Mouse (Mus musculus): ENCODE results near the gene Chmp4b. TPM values are rescaled to one million over a fixed set of nuclear protein-coding genes. Genes with fewer than 3 reads are reported as not detected.

Gene Chmp4b
- polyA plus RNA-seq (2014; fragmentation: Nextera tagmentation; extraction: Ambion mirVana): 21.6 and 22.4 TPM in 2 replicates

DNA sequence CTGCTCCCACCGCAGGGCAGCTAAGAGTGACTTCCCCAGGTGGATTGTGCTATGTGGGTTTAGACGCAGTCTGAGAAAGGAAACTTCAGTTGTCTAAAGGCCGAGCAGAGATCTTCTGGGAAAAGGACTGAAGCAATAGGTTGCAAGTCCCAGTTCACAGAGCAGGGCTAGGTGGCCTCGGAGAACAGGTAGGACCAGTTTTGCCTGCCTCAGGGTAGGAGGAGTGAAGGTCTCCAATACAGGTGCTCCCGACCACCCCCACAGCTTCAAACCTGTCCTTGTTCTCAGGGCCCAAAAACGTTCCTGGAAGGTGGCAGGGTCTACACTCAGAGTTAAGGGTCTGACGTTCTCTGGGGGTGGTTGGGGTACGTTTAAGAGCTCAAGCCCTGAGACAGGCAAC lies at the start of gene Chmp4b:
Chmp4b (plus strand) TSS at position 343 of the 400 bp plus-strand sequence.
- Histone ChIP-seq H3K36me3 (ENCODE audit: control insufficient read depth, insufficient read depth, low read length) (0 out of 2 replicates have a peak, but pooled peaks cover 4% of the 10 kb centered on the region), H3K9ac (ENCODE audit: low read length) (no peak within 1 kb of the TSS), H3K4me1 (ENCODE audit: control insufficient read depth, insufficient read depth, low read length) (0 out of 2 replicates have a peak, but pooled peaks cover 3% of the 10 kb centered on the region), H3K9me3 (replicated peaks; ENCODE audit: control insufficient read depth, low read length) (no peaks in the 10 kb centered on the region), H3K27ac (ENCODE audit: low read depth, low read length) (no peak within 1 kb of the TSS), H3K27me3 (replicated peaks; ENCODE audit: control insufficient read depth, insufficient read depth, low read length) (no peaks in the 10 kb centered on the region), H3K4me3 (ENCODE audit: low read depth, low read length) (no peak within 1 kb of the TSS), H3K4me2 (ENCODE audit: low read length) (no peak within 1 kb of the TSS)
- WGBS: 64% methylated on average over 8 of the region's 8 CpGs
- no peak for ATAC-seq
- no peak for DNase-seq (ENCODE audit: low spot score)

DNA sequence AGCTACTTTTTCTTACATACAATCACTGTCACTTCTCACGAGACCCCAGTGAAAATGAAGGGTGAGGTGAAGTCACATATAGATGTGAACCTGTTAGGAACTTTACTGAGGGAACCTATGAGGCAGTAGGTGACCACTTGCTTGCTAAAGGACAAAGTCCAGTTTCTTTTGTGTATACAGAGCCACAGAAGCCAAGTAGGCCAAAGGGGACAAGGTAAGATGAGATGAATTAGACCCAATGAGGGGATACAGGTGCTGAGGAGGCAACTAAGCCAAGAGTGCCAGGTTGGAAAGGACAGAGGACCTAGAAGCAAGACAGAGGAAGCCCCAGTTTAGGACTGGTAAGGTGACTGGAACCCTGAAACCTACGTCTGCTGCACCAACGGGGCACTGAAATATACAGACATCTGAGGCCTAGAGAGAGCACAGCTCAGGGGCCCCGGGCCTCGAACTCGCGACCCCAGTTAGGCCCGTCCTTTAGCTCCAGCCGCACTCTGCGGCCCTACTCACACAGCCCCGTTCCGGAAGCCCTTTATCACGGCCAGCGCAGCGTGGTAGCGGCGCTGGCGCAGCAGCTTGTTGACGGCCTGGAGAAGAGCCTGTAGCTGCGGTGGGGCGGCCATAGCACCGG lies 48.4 kb upstream of the Chmp4b start:
- no peak for ATAC-seq
- H3K9ac ChIP-seq (ENCODE audit: low read length): peak overlapping the region; percentile 60
- H3K36me3 ChIP-seq (ENCODE audit: control insufficient read depth, insufficient read depth, low read length): no peaks in the 10 kb centered on the region
- DNase-seq (ENCODE audit: low spot score): no peak
- H3K27ac ChIP-seq (ENCODE audit: low read depth, low read length): no peak overlapping the region
- WGBS: 21% methylated on average over 22 of the region's 22 CpGs
- H3K27me3 ChIP-seq (replicated peaks; ENCODE audit: control insufficient read depth, insufficient read depth, low read length): no peaks in the 10 kb centered on the region
- H3K9me3 ChIP-seq (replicated peaks; ENCODE audit: control insufficient read depth, low read length): no peaks in the 10 kb centered on the region
- peak overlapping the region; percentile 53 for H3K4me2 ChIP-seq (ENCODE audit: low read length)
- H3K4me3 ChIP-seq (ENCODE audit: low read depth, low read length): peak overlapping the region; percentile 50
- peaks cover 5% of the 10 kb centered on the region for H3K4me1 ChIP-seq (ENCODE audit: control insufficient read depth, insufficient read depth, low read length)

DNA sequence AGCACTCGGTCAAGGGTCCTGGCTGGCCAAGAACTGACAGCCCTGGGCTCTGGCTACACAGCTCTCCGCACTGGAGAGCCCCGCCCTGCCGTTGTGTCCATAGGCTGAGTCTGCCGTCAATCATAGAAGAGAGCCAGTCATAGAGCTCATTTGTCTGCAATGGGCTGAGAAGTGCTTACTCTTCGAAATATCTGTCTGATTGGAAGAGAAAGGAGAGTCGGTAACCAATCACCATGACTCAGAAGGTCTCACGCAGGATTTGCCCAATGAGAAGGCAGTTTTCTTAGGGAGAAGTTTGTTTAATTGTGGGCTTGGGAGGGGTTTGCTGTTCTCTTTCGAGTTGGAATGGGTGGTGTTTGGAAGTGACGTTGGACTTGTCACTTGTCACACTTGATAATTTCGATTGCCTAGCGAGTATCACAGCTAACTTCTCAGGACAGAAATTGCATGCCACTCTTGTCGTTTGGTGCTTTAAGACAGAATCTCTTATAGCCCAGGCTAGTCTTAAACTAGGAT lies 47.8 kb upstream of the Chmp4b start, which contains the start of gene Pxmp4:
Pxmp4 (minus strand) TSS at position 71 of the 516 bp plus-strand sequence.
- H3K9ac ChIP-seq (ENCODE audit: low read length): peak within 1 kb of the TSS; percentile 60
- no peaks in the 10 kb centered on the region for H3K27me3 ChIP-seq (replicated peaks; ENCODE audit: control insufficient read depth, insufficient read depth, low read length)
- no peaks in the 10 kb centered on the region for H3K9me3 ChIP-seq (replicated peaks; ENCODE audit: control insufficient read depth, low read length)
- peaks cover 5% of the 10 kb centered on the region for H3K4me1 ChIP-seq (ENCODE audit: control insufficient read depth, insufficient read depth, low read length)
- DNase-seq (ENCODE audit: low spot score) (peak; percentile 98), ATAC-seq (peak; percentile 100)
- H3K4me2 ChIP-seq (ENCODE audit: low read length): peak within 1 kb of the TSS; percentile 53
- H3K4me3 ChIP-seq (ENCODE audit: low read depth, low read length): peak within 1 kb of the TSS; percentile 50
- under 1% methylated on average over 13 of the region's 13 CpGs for WGBS
- no peaks in the 10 kb centered on the region for H3K36me3 ChIP-seq (ENCODE audit: control insufficient read depth, insufficient read depth, low read length)
- H3K27ac ChIP-seq (ENCODE audit: low read depth, low read length): no peak within 1 kb of the TSS

DNA sequence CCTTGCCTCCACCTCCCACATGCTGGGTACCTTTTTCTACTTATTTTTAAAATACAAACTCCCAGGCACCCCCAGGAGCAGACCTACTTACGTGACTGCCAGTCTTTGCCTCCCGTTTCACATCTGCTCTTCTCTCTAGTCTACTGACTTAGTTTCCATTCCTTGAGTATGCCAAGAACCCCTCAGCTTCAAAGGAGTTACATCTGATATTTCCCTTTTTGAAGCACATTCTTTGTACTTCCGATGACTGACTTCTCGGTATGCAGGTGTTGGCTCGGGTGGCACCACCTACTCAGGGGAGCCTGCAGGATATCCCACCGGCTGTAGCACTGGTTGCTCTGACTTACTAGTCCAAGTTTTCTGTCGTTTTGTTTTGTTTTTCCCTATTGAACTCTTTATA lies 47.3 kb upstream of the Chmp4b start:
- Histone ChIP-seq H3K27ac (ENCODE audit: low read depth, low read length) (no peak overlapping the region), H3K4me2 (ENCODE audit: low read length) (peak overlapping the region; percentile 40), H3K4me3 (ENCODE audit: low read depth, low read length) (peak overlapping the region; percentile 8; the same call in 1 of the 2 replicates), H3K9ac (ENCODE audit: low read length) (no peak overlapping the region), H3K4me1 (ENCODE audit: control insufficient read depth, insufficient read depth, low read length) (peaks cover 5% of the 10 kb centered on the region), H3K27me3 (replicated peaks; ENCODE audit: control insufficient read depth, insufficient read depth, low read length) (no peaks in the 10 kb centered on the region), H3K36me3 (ENCODE audit: control insufficient read depth, insufficient read depth, low read length) (no peaks in the 10 kb centered on the region), H3K9me3 (replicated peaks; ENCODE audit: control insufficient read depth, low read length) (no peaks in the 10 kb centered on the region)
- 51% methylated on average over 7 of the region's 7 CpGs for WGBS
- ATAC-seq: no peak
- DNase-seq (ENCODE audit: low spot score): no peak

DNA sequence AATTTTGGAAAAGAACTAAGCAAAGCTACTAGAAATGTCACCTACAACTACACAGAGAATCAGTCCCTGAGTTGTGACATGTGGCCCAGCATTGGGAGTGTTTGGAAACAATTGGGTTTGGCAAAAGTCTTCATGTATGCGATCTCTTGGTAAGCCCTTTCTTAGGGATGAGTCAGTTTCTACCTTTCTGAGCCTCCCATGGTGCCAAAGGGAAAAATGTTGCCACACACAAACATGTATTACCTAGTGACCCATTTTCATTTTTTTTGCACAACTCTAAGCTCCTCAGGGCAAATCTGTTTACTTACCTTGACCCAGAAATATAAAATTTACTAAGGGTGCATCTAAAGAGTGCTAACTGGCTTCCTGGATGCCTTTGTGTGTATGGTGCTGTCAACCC lies 44.5 kb upstream of the Chmp4b start:
- WGBS: 84% methylated on average over 1 of the region's 1 CpGs
- H3K9me3 ChIP-seq (replicated peaks; ENCODE audit: control insufficient read depth, low read length): no peaks in the 10 kb centered on the region
- DNase-seq (ENCODE audit: low spot score) (no peak), ATAC-seq (no peak)
- H3K36me3 ChIP-seq (ENCODE audit: control insufficient read depth, insufficient read depth, low read length): no peaks in the 10 kb centered on the region
- H3K4me2 ChIP-seq (ENCODE audit: low read length): no peak overlapping the region
- H3K4me1 ChIP-seq (ENCODE audit: control insufficient read depth, insufficient read depth, low read length): peaks cover 5% of the 10 kb centered on the region
- H3K27me3 ChIP-seq (replicated peaks; ENCODE audit: control insufficient read depth, insufficient read depth, low read length): no peaks in the 10 kb centered on the region
- H3K27ac ChIP-seq (ENCODE audit: low read depth, low read length): no peak overlapping the region
- no peak overlapping the region for H3K4me3 ChIP-seq (ENCODE audit: low read depth, low read length)
- no peak overlapping the region for H3K9ac ChIP-seq (ENCODE audit: low read length)

DNA sequence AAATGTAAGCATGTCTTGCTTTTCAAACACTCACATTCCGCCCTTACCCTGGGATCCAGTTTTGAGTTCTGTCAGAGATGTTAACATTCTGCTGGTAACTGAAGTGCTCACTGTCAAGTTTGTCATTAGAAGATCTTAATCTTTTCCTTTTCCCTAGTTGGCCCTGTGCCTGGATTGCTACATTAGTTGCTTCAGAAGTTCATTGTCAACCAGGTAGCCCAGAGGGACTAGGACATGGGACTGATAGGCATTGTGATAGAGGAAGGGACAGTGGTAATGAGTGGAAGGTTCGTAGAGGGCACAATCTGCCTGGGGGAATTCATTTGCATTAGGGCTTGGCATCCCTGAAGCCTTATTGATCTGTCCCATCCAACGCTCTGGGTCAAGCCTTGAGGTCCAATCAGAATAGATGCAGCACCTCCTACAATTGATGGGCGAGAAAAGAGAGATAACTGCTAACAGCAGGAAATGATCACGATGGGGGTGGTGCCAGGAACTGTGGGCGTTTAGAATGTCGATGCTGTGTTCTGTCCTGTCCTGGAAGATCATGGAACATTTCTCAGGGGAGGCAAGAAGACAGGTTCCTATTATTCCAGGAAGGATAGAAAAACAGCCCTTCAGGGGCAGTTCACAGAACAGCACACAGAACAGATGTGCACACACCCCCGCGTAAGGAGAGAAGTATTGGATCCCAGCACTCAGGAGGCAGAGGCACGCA lies 42.3 kb upstream of the Chmp4b start:
- H3K9ac ChIP-seq (ENCODE audit: low read length): no peak overlapping the region
- peaks cover 6% of the 10 kb centered on the region; the same call in 1 of the 2 replicates for H3K4me1 ChIP-seq (ENCODE audit: control insufficient read depth, insufficient read depth, low read length)
- DNase-seq (ENCODE audit: low spot score): no peak
- H3K9me3 ChIP-seq (replicated peaks; ENCODE audit: control insufficient read depth, low read length): no peaks in the 10 kb centered on the region
- no peak overlapping the region for H3K4me3 ChIP-seq (ENCODE audit: low read depth, low read length)
- no peak overlapping the region for H3K27ac ChIP-seq (ENCODE audit: low read depth, low read length)
- H3K27me3 ChIP-seq (replicated peaks; ENCODE audit: control insufficient read depth, insufficient read depth, low read length): no peaks in the 10 kb centered on the region
- H3K36me3 ChIP-seq (ENCODE audit: control insufficient read depth, insufficient read depth, low read length): no peaks in the 10 kb centered on the region
- whole genome bisulfite sequencing: 72% methylated on average over 10 of the region's 10 CpGs
- no peak for ATAC-seq
- no peak overlapping the region for H3K4me2 ChIP-seq (ENCODE audit: low read length)

DNA sequence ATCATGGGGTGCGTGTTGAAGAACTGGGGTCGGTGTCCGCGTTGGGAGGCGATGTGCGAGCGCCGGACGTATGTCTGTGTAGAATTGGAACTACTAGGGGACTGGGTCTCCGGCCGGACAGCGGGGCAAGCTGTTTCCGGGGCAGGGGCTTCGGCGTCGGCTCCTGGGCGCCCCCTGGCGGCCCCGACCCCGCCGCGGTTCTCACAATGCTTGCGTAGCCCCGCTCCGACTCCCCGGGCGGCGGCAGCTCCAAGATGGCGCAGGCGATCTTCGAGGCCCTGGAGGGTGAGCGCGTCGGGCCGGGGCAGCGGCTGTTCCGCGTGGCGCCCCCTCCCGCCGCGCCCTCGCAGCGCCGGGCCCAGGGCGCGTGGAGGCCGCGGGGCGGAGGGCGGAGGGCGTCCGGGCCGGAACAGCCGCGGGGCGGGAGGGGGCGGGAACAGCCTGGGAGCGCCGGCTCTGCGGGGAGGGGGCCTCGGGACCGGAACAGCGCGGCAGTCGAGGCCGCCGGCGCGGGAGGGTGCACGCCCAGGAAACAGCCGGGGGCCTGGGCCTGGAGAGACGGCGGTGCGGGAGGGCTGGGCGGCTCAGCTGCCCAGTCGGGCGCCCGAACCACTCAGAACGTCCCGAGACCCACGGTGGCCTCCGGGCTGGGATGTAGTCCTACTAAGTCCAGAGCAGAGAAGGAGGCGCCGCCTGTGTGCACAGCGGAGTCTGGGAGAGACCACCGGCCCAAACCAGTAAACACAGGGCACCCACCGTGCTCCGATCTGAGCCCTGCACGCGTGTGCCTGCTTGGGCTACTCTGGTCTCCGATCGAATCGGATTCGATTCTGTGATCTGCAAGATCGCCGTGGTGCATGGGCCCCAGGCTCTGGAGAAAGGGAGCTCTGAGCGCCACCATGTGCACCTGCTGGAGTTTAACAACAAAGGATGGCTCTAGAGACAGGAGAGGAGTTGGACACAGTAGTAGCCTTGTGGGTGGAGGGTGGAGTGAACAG lies 38.1 kb upstream of the Chmp4b start, which contains the start of the genes Zfp341 and 4930519P11Rik:
Zfp341 (plus strand) TSS at position 180 of the 998 bp plus-strand sequence.
4930519P11Rik (minus strand) TSS at position 320 of the 998 bp plus-strand sequence.
- Histone ChIP-seq H3K27ac (ENCODE audit: low read depth, low read length) (peak within 1 kb of the TSS; percentile 98), H3K4me3 (ENCODE audit: low read depth, low read length) (peak within 1 kb of the TSS; percentile 57), H3K9me3 (replicated peaks; ENCODE audit: control insufficient read depth, low read length) (no peaks in the 10 kb centered on the region), H3K4me1 (ENCODE audit: control insufficient read depth, insufficient read depth, low read length) (peaks cover 8% of the 10 kb centered on the region; the same call in 1 of the 2 replicates), H3K27me3 (replicated peaks; ENCODE audit: control insufficient read depth, insufficient read depth, low read length) (no peaks in the 10 kb centered on the region), H3K9ac (ENCODE audit: low read length) (peak within 1 kb of the TSS; percentile 85), H3K4me2 (ENCODE audit: low read length) (peak within 1 kb of the TSS; percentile 73), H3K36me3 (ENCODE audit: control insufficient read depth, insufficient read depth, low read length) (no peaks in the 10 kb centered on the region)
- DNase-seq (ENCODE audit: low spot score): peak; percentile 94
- peak; percentile 93 for ATAC-seq
- WGBS: under 1% methylated on average over 66 of the region's 98 CpGs
